Mouse (Mus musculus) hindbrain, postnatal 0 days (tissue): ENCODE results near the gene Adgrb2. TPM values are rescaled to one million over a fixed set of nuclear protein-coding genes. Genes with fewer than 3 reads are reported as not detected.
A peak's percentile ranks its signal among the peaks of the same experiment; 100 is the strongest.

Experiments
- ATAC-seq: fragments of 200-750 bp; cut with Nextera tagmentation; 2 replicates; pipeline ENCODE4 v1.8.0; 2017; ENCODE audit warnings: mild to moderate bottlenecking, moderate TSS enrichment, moderate library complexity
- DNase-seq: peaks from one replicate; pipeline ENCODE4 v3.0.0-alpha.2; 2015; ENCODE audit warnings: low spot score
- H3K27ac ChIP-seq: fragments of 300-500 bp; sonication (generic); 2 replicates; pipeline ENCODE4 v1.5.1; 2014; ENCODE audit warnings: mild to moderate bottlenecking
- H3K27me3 ChIP-seq: fragments of 300-500 bp; sonication (generic); 2 replicates; pipeline ENCODE4 v1.6.1; 2014; ENCODE audit warnings: low read length, mixed read lengths; ENCODE audit not compliant: insufficient read depth
- H3K36me3 ChIP-seq: fragments of 300-500 bp; sonication (generic); 2 replicates; pipeline ENCODE4 v1.6.1; 2014; ENCODE audit warnings: low read length, mixed read lengths; ENCODE audit not compliant: insufficient read depth
- H3K4me1 ChIP-seq: fragments of 300-500 bp; sonication (generic); 2 replicates; pipeline ENCODE4 v1.6.1; 2014; ENCODE audit warnings: antibody characterized with exemption, low read length, mixed read lengths; ENCODE audit not compliant: insufficient read depth
- H3K4me2 ChIP-seq: fragments of 300-500 bp; sonication (generic); 2 replicates; pipeline ENCODE4 v1.6.1; 2014; ENCODE audit warnings: low read depth, mild to moderate bottlenecking, low read length, moderate library complexity, mixed read lengths
- H3K4me3 ChIP-seq: fragments of 300-500 bp; sonication (generic); 2 replicates; pipeline ENCODE4 v1.5.1; 2014; ENCODE audit warnings: low read length
- H3K9ac ChIP-seq: fragments of 300-500 bp; sonication (generic); replicated peaks from 2 replicates; pipeline ENCODE4 v1.6.1; 2014; ENCODE audit warnings: mild to moderate bottlenecking, low read length, moderate library complexity, mixed read lengths
- H3K9me3 ChIP-seq: fragments of 300-500 bp; sonication (generic); 2 replicates; pipeline ENCODE4 v1.6.1; 2016; ENCODE audit warnings: low read length, mixed read lengths
- CTCF ChIP-seq: IDR thresholded peaks from 2 replicates; pipeline ENCODE4 v1.5.1; 2016; ENCODE audit warnings: antibody characterized with exemption, control low read depth, low read depth
- WGBS: fragments of 180-500 bp; shearing (Covaris S2); extraction: QIAGEN DNeasy Blood & Tissue Kit; methylation state at CpG from one replicate; pipeline ENCODE4 v1.1.7; 2014; 5-methylcytosine and 5-hydroxymethylcytosine counted together
- polyA plus RNA-seq: library from polyadenylated mRNA; unstranded; fragments of >200 nt; fragmentation: Nextera tagmentation; extraction: Ambion mirVana; gene quantifications from 2 replicates; pipeline ENCODE4 v1.2.1, GENCODE M21; 2015
- total RNA-seq: library from RNA; depleted of rRNA; stranded (reverse); fragments of >200 nt; gene quantifications from 2 replicates; pipeline ENCODE4 v1.2.3, GENCODE M21; 2014

Adgrb2 gene
- total and polyA plus RNA-seq, 2 experiments from 2014 or later: 15.9 to 313 TPM

GRCm38 (mm10) chr4:129966201-129966600 lies 18.5 kb upstream of the Adgrb2 start:
- Histone ChIP-seq H3K4me3 (no peak overlapping the region), H3K4me2 (0 out of 2 replicates have a peak overlapping the region, but pooled peaks have one; percentile 21), H3K36me3 (no peaks in the 10 kb centered on the region), H3K27me3 (no peaks in the 10 kb centered on the region), H3K9ac (no peak overlapping the region), H3K4me1 (peaks cover 18% of the 10 kb centered on the region), H3K9me3 (no peaks in the 10 kb centered on the region), H3K27ac (peak overlapping the region; percentile 87)
- TF ChIP-seq CTCF: no peak
- DNase-seq (peak; percentile 72), ATAC-seq (no peak)
- 9% methylated on average over 10 of the region's 10 CpGs for WGBS

DNA sequence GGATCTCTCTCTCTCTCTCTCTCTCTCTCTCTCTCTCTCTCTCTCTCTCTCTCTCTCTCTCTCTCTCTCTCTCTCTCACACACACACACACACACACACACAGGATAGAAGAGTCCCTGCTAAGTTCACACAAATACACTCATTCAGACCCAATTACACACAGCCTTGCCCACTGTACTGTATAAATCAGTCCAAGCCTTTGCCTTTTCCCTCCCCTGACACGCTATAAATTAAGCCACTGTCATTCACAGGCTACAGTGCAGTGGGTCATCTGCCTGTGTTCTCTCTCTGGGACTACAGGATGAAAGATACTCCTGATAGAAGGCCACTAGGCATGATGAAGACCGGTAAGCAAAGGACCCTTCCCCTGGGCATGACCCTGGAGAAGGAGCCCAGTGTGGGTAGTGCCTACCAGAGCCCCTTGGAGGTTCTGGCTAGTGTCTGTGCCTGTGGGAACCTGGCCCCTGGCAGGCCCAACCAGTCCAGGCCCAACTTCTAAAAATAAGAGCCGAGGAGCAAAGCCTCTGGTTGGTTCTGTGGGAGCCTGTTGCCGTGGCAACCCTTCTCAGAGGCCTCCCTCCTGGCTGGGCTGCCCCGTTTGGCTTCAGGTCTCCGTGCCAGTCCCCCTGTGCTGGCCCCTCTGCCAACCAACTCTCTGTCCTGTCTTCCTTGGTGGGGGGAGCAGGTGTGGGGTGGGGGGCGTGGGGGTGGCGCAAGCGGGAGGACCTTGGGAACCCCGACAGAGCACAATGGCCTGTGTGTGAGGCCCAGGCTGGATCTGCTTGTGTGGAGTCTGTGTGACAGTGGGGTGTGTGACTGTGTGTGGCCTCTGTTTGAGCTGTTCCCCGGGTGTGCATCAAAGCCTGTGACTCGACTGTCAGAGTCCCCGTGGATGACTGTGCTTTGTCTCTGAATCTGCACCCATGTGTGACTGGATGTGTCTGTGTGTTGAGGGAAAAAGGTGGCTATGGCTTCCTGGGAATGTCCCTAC lies 17.4 kb upstream of the Adgrb2 start:
- WGBS: 12% methylated on average over 13 of the region's 13 CpGs
- H3K36me3 ChIP-seq: no peaks in the 10 kb centered on the region
- ATAC-seq (peak; percentile 92), DNase-seq (peak; percentile 90)
- H3K4me3 ChIP-seq: no peak overlapping the region
- H3K9me3 ChIP-seq: no peaks in the 10 kb centered on the region
- peak overlapping the region; percentile 87 for H3K27ac ChIP-seq
- no peak for TF ChIP-seq CTCF
- no peaks in the 10 kb centered on the region for H3K27me3 ChIP-seq
- peaks cover 18% of the 10 kb centered on the region for H3K4me1 ChIP-seq
- H3K9ac ChIP-seq: 0 out of 2 replicates have a peak overlapping the region, but pooled peaks have one; percentile 6
- peak overlapping the region; percentile 25; the same call in 1 of the 2 replicates for H3K4me2 ChIP-seq

- H3K4me1 ChIP-seq: peaks cover 18% of the 10 kb centered on the region
Measured at GRCm38 (mm10) chr4:129970168-129970567, 14.5 kb upstream of the Adgrb2 start.

DNA sequence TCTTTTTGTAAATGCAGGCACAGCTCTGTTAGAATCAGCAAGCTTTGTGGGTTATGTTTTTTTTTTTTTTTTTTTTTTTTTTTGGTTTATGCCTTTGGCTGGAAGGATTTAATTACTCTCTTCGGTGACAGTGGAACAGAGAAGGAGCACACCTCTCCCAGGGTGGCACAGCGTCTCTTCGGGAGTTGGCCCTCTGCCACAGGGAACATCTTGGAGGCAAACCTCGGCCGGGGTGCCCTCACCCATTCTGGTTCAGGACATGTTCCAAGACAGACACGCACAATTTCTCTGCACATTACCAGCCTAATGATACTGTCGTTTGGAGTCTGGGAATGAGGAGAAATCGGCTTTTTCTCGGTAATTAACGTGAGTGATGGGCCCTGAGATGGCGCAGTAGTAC lies 13.8 kb upstream of the Adgrb2 start:
- no peak overlapping the region for H3K9ac ChIP-seq
- DNase-seq: no peak
- peaks cover 18% of the 10 kb centered on the region for H3K4me1 ChIP-seq
- no peaks in the 10 kb centered on the region for H3K27me3 ChIP-seq
- H3K27ac ChIP-seq: no peak overlapping the region
- no peak for ATAC-seq
- no peaks in the 10 kb centered on the region for H3K9me3 ChIP-seq
- WGBS: 45% methylated on average over 11 of the region's 11 CpGs
- H3K36me3 ChIP-seq: no peaks in the 10 kb centered on the region
- no peak overlapping the region for H3K4me3 ChIP-seq
- no peak overlapping the region for H3K4me2 ChIP-seq
- TF ChIP-seq CTCF: no peak

More at GRCm38 (mm10) chr4:129970168-129970567, 14.5 kb upstream of the Adgrb2 start:
- 42% methylated on average over 8 of the region's 8 CpGs for WGBS
- Histone ChIP-seq H3K27me3 (no peaks in the 10 kb centered on the region), H3K9ac (no peak overlapping the region), H3K4me2 (no peak overlapping the region), H3K9me3 (no peaks in the 10 kb centered on the region), H3K27ac (no peak overlapping the region), H3K4me3 (no peak overlapping the region), H3K36me3 (no peaks in the 10 kb centered on the region)
- TF ChIP-seq CTCF: no peak
- DNase-seq: no peak
- no peak for ATAC-seq

- no peak overlapping the region for H3K4me2 ChIP-seq
- no peak for TF ChIP-seq CTCF
- DNase-seq (peak; percentile 68), ATAC-seq (no peak)
- WGBS: 26% methylated on average over 7 of the region's 7 CpGs
- H3K4me3 ChIP-seq: no peak overlapping the region
- H3K9ac ChIP-seq: no peak overlapping the region
- H3K9me3 ChIP-seq: no peaks in the 10 kb centered on the region
- no peaks in the 10 kb centered on the region for H3K27me3 ChIP-seq
- H3K4me1 ChIP-seq: peaks cover 14% of the 10 kb centered on the region
- no peak overlapping the region for H3K27ac ChIP-seq
- H3K36me3 ChIP-seq: no peaks in the 10 kb centered on the region
Measured at GRCm38 (mm10) chr4:129971989-129972388, 12.7 kb upstream of the Adgrb2 start.

- no peak for DNase-seq
- ATAC-seq: no peak
- no peaks in the 10 kb centered on the region for H3K9me3 ChIP-seq
- no peak overlapping the region for H3K9ac ChIP-seq
- no peak for TF ChIP-seq CTCF
- H3K4me3 ChIP-seq: no peak overlapping the region
- H3K36me3 ChIP-seq: no peaks in the 10 kb centered on the region
- H3K4me1 ChIP-seq: no peaks in the 10 kb centered on the region
- 54% methylated on average over 8 of the region's 9 CpGs for WGBS
- no peak overlapping the region for H3K27ac ChIP-seq
- no peaks in the 10 kb centered on the region for H3K27me3 ChIP-seq
- H3K4me2 ChIP-seq: no peak overlapping the region
Measured at GRCm38 (mm10) chr4:129974285-129974684, 10.4 kb upstream of the Adgrb2 start.

DNA sequence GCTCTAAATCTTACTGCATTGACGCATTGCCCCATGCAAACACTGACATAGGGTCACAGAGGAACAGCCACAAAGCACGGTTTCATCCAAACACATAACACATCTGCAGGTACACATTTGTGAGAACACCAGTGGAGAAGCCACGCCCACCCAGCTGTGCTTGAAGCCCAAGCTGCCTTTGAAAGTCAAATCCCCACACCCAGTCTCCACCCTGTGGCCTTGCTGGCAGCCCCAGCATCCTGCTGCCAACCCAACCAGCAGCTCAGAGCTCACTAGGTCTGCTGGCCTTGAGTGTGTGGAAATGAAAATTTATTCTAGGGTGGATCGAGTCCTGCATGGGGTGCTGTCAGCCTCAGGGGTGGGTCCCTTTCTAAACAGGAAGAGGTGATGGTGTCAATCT lies 7.4 kb upstream of the Adgrb2 start:
- Histone ChIP-seq H3K4me1 (peaks cover 7% of the 10 kb centered on the region), H3K4me3 (no peak overlapping the region), H3K9me3 (no peaks in the 10 kb centered on the region), H3K27me3 (no peaks in the 10 kb centered on the region), H3K27ac (no peak overlapping the region), H3K36me3 (no peaks in the 10 kb centered on the region), H3K4me2 (no peak overlapping the region), H3K9ac (no peak overlapping the region)
- 66% methylated on average over 4 of the region's 4 CpGs for whole genome bisulfite sequencing
- ATAC-seq (no peak), DNase-seq (no peak)
- no peak for TF ChIP-seq CTCF
